Mouse (Mus musculus): ENCODE results near the gene Chtop. TPM values are rescaled to one million over a fixed set of nuclear protein-coding genes. Genes with fewer than 3 reads are reported as not detected.

Gene Chtop
- polyA plus RNA-seq, 1 experiment from 2014 or later: 109 TPM

- TF ChIP-seq CTCF (IDR thresholded peaks at IDR 0.05; ENCODE audit: low read depth): no peak
- H3K27me3 ChIP-seq (ENCODE audit: insufficient read depth, low read length): no peaks in the 10 kb centered on the region
- no peak overlapping the region for H3K9ac ChIP-seq
- H3K4me2 ChIP-seq: no peak overlapping the region
- 87% methylated on average over 7 of the region's 7 CpGs for WGBS
- no peak overlapping the region for H3K4me3 ChIP-seq (ENCODE audit: low read depth, low read length)
- no peak for DNase-seq
- no peak overlapping the region for H3K27ac ChIP-seq (ENCODE audit: low read depth)
- ATAC-seq (ENCODE audit: insufficient read depth): no peak
- H3K36me3 ChIP-seq (ENCODE audit: insufficient read depth): peaks cover 49% of the 10 kb centered on the region
- H3K9me3 ChIP-seq (ENCODE audit: low read depth, low read length): no peaks in the 10 kb centered on the region
- no peaks in the 10 kb centered on the region for H3K4me1 ChIP-seq (ENCODE audit: insufficient read depth)
Observed at GRCm38 (mm10) chr3:90495850-90496525, 13.3 kb downstream of the Chtop start.

- H3K4me3 ChIP-seq (ENCODE audit: low read depth, low read length): no peak overlapping the region
- no peak overlapping the region for H3K4me2 ChIP-seq
- H3K27ac ChIP-seq (ENCODE audit: low read depth): peak overlapping the region; percentile 54
- H3K9me3 ChIP-seq (ENCODE audit: low read depth, low read length): no peaks in the 10 kb centered on the region
- no peak for ATAC-seq (ENCODE audit: insufficient read depth)
- H3K36me3 ChIP-seq (ENCODE audit: insufficient read depth): peaks cover 37% of the 10 kb centered on the region
- TF ChIP-seq CTCF (IDR thresholded peaks at IDR 0.05; ENCODE audit: low read depth): no peak
- no peak for DNase-seq
- 60% methylated on average over 4 of the region's 4 CpGs for WGBS
- H3K4me1 ChIP-seq (ENCODE audit: insufficient read depth): 0 out of 2 replicates have a peak, but pooled peaks cover 3% of the 10 kb centered on the region
- H3K9ac ChIP-seq: no peak overlapping the region
- no peaks in the 10 kb centered on the region for H3K27me3 ChIP-seq (ENCODE audit: insufficient read depth, low read length)
Observed at GRCm38 (mm10) chr3:90493831-90494540, 15.3 kb downstream of the Chtop start.

GRCm38 (mm10) chr3:90491350-90491749 lies 17.9 kb downstream of the Chtop start:
- no peak overlapping the region for H3K4me3 ChIP-seq (ENCODE audit: low read depth, low read length)

GRCm38 (mm10) chr3:90490696-90491256 lies 18.5 kb downstream of the Chtop start, which contains the start of gene Snapin:
TSS of gene Snapin (minus strand) at chr3:90491033.
- peak within 1 kb of the TSS; percentile 73 for H3K4me2 ChIP-seq
- 0 out of 2 replicates have a peak, but pooled peaks cover 3% of the 10 kb centered on the region for H3K4me1 ChIP-seq (ENCODE audit: insufficient read depth)
- peaks cover 36% of the 10 kb centered on the region for H3K36me3 ChIP-seq (ENCODE audit: insufficient read depth)
- H3K27ac ChIP-seq (ENCODE audit: low read depth): peak within 1 kb of the TSS; percentile 86
- H3K4me3 ChIP-seq (ENCODE audit: low read depth, low read length): peak within 1 kb of the TSS; percentile 71
- ATAC-seq (ENCODE audit: insufficient read depth) (peak; percentile 98), DNase-seq (peak; percentile 98)
- WGBS: under 1% methylated on average over 37 of the region's 37 CpGs
- peak; percentile 85 for TF ChIP-seq CTCF (IDR thresholded peaks at IDR 0.05; ENCODE audit: low read depth)
- no peaks in the 10 kb centered on the region for H3K27me3 ChIP-seq (ENCODE audit: insufficient read depth, low read length)
- peak within 1 kb of the TSS; percentile 70 for H3K9ac ChIP-seq
- no peaks in the 10 kb centered on the region for H3K9me3 ChIP-seq (ENCODE audit: low read depth, low read length)

More at GRCm38 (mm10) chr3:90491350-90491749, 17.9 kb downstream of the Chtop start:
- no peak overlapping the region for H3K4me2 ChIP-seq
- H3K27me3 ChIP-seq (ENCODE audit: insufficient read depth, low read length): no peaks in the 10 kb centered on the region
- H3K27ac ChIP-seq (ENCODE audit: low read depth): no peak overlapping the region
- H3K9ac ChIP-seq: no peak overlapping the region
- 42% methylated on average over 2 of the region's 2 CpGs for WGBS
- ATAC-seq (ENCODE audit: insufficient read depth): 0 out of 2 replicates have a peak, but pooled peaks have one; percentile 8
- peaks cover 36% of the 10 kb centered on the region for H3K36me3 ChIP-seq (ENCODE audit: insufficient read depth)
- H3K4me1 ChIP-seq (ENCODE audit: insufficient read depth): 0 out of 2 replicates have a peak, but pooled peaks cover 3% of the 10 kb centered on the region
- DNase-seq: peak; percentile 41
- TF ChIP-seq CTCF (IDR thresholded peaks at IDR 0.05; ENCODE audit: low read depth): peak; percentile 35; the same call in 1 of the 2 replicates
- H3K9me3 ChIP-seq (ENCODE audit: low read depth, low read length): no peaks in the 10 kb centered on the region

GRCm38 (mm10) chr3:90488576-90488975 lies 20.7 kb downstream of the Chtop start:
- no peak for ATAC-seq (ENCODE audit: insufficient read depth)
- 77% methylated on average over 6 of the region's 6 CpGs for WGBS
- TF ChIP-seq CTCF (IDR thresholded peaks at IDR 0.05; ENCODE audit: low read depth): no peak
- no peak overlapping the region for H3K4me3 ChIP-seq (ENCODE audit: low read depth, low read length)
- no peak overlapping the region for H3K9ac ChIP-seq
- no peaks in the 10 kb centered on the region for H3K27me3 ChIP-seq (ENCODE audit: insufficient read depth, low read length)
- no peaks in the 10 kb centered on the region for H3K9me3 ChIP-seq (ENCODE audit: low read depth, low read length)
- peaks cover 58% of the 10 kb centered on the region for H3K36me3 ChIP-seq (ENCODE audit: insufficient read depth)
- H3K4me1 ChIP-seq (ENCODE audit: insufficient read depth): 0 out of 2 replicates have a peak, but pooled peaks cover 3% of the 10 kb centered on the region
- H3K4me2 ChIP-seq: no peak overlapping the region
- no peak for DNase-seq
- no peak overlapping the region for H3K27ac ChIP-seq (ENCODE audit: low read depth)

DNA sequence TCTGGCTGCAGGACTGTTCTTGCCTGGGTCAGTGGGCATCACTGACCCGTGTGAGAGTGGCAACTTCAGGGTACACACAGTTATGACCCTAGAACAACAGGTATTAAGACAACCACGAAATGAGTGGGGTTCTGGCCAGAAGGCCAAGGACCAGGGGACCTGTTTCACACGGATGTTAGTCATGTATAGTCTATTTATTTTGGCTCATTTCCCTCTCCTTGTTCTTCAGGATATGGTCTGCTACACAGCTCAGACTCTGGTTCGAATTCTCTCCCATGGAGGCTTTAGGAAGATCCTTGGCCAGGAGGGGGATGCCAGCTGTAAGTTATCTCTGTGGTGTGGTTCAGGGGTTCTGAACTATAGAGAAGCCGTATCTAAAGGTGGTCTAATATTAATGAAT lies 22.3 kb downstream of the Chtop start:
- H3K9me3 ChIP-seq (ENCODE audit: low read depth, low read length): no peaks in the 10 kb centered on the region
- no peak overlapping the region for H3K9ac ChIP-seq
- H3K4me3 ChIP-seq (ENCODE audit: low read depth, low read length): no peak overlapping the region
- WGBS: 77% methylated on average over 5 of the region's 5 CpGs
- no peaks in the 10 kb centered on the region for H3K27me3 ChIP-seq (ENCODE audit: insufficient read depth, low read length)
- H3K4me2 ChIP-seq: no peak overlapping the region
- H3K36me3 ChIP-seq (ENCODE audit: insufficient read depth): peaks cover 74% of the 10 kb centered on the region
- 0 out of 2 replicates have a peak, but pooled peaks cover 3% of the 10 kb centered on the region for H3K4me1 ChIP-seq (ENCODE audit: insufficient read depth)
- no peak overlapping the region for H3K27ac ChIP-seq (ENCODE audit: low read depth)
- no peak for ATAC-seq (ENCODE audit: insufficient read depth)
- no peak for TF ChIP-seq CTCF (IDR thresholded peaks at IDR 0.05; ENCODE audit: low read depth)
- DNase-seq: no peak

All from lung, embryonic 14.5 days (tissue).